Mouse (Mus musculus) forebrain, postnatal 0 days (tissue): ENCODE results near the gene Espl1. TPM values are rescaled to one million over a fixed set of nuclear protein-coding genes. Genes with fewer than 3 reads are reported as not detected.

Experiments
- ATAC-seq: fragments of 200-750 bp; cut with Nextera tagmentation; 2 replicates; pipeline ENCODE4 v1.8.0; 2017; ENCODE audit warnings: mild to moderate bottlenecking, moderate library complexity
- DNase-seq: peaks from one replicate; pipeline ENCODE4 v3.0.0-alpha.2; 2015
- H3K27ac ChIP-seq: fragments of 300-500 bp; sonication (generic); 2 replicates; pipeline ENCODE4 v1.5.1; 2014; ENCODE audit warnings: low read depth, mild to moderate bottlenecking, antibody characterized with exemption, low read length, moderate library complexity, mixed read lengths
- H3K27me3 ChIP-seq: fragments of 300-500 bp; sonication (generic); 2 replicates; pipeline ENCODE4 v1.6.1; 2014; ENCODE audit warnings: mild to moderate bottlenecking, low read length, mixed read lengths; ENCODE audit not compliant: insufficient read depth
- H3K36me3 ChIP-seq: fragments of 300-500 bp; sonication (generic); 2 replicates; pipeline ENCODE4 v1.6.1; 2014; ENCODE audit warnings: mild to moderate bottlenecking, moderate library complexity; ENCODE audit not compliant: insufficient read depth
- H3K4me1 ChIP-seq: fragments of 300-500 bp; sonication (generic); 2 replicates; pipeline ENCODE4 v1.6.1; 2014; ENCODE audit warnings: antibody characterized with exemption; ENCODE audit not compliant: insufficient read depth
- H3K4me2 ChIP-seq: fragments of 300-500 bp; sonication (generic); 2 replicates; pipeline ENCODE4 v1.6.1; 2014; ENCODE audit warnings: low read depth, mild to moderate bottlenecking, moderate library complexity
- H3K4me3 ChIP-seq: fragments of 300-500 bp; sonication (generic); 2 replicates; pipeline ENCODE4 v1.5.1; 2014; ENCODE audit warnings: low read depth, low read length, mixed read lengths
- H3K9ac ChIP-seq: fragments of 300-500 bp; sonication (generic); 2 replicates; pipeline ENCODE4 v1.6.1; 2014; ENCODE audit warnings: mild to moderate bottlenecking
- H3K9me3 ChIP-seq: fragments of 300-500 bp; sonication (generic); 2 replicates; pipeline ENCODE4 v1.6.1; 2016; ENCODE audit warnings: low read length
- CTCF ChIP-seq: sonication (generic); IDR thresholded peaks from 2 replicates; pipeline ENCODE4 v1.5.1; 2016; ENCODE audit warnings: antibody characterized with exemption, control low read depth, low read depth
- WGBS: fragments of 180-500 bp; shearing (Covaris S2); extraction: QIAGEN DNeasy Blood & Tissue Kit; methylation state at CpG from one replicate; pipeline ENCODE4 v1.1.7; 2014; 5-methylcytosine and 5-hydroxymethylcytosine counted together
- polyA plus RNA-seq: library from polyadenylated mRNA; unstranded; fragments of >200 nt; fragmentation: Nextera tagmentation; extraction: Ambion mirVana; gene quantifications from 2 replicates; pipeline ENCODE4 v1.2.1, GENCODE M21; 2015
- total RNA-seq: library from RNA; depleted of rRNA; stranded (reverse); fragments of >200 nt; gene quantifications from 2 replicates; pipeline ENCODE4 v1.2.3, GENCODE M21; 2014

The Espl1 gene
- total and polyA plus RNA-seq, 2 experiments from 2014 or later = 1.5 to 9.6 TPM

- Histone ChIP-seq H3K9ac (no peak overlapping the region), H3K27ac (no peak overlapping the region), H3K4me3 (no peak overlapping the region), H3K4me2 (no peak overlapping the region), H3K4me1 (peaks cover 15% of the 10 kb centered on the region), H3K27me3 (no peaks in the 10 kb centered on the region), H3K9me3 (no peaks in the 10 kb centered on the region), H3K36me3 (peaks cover 51% of the 10 kb centered on the region)
- DNase-seq = no peak
- TF ChIP-seq CTCF = no peak
- 85% methylated on average over 4 of the region's 4 CpGs for WGBS
- ATAC-seq = no peak
Observed at GRCm38 (mm10) chr15:102336946-102337345, 40.9 kb downstream of the Espl1 start.

DNA sequence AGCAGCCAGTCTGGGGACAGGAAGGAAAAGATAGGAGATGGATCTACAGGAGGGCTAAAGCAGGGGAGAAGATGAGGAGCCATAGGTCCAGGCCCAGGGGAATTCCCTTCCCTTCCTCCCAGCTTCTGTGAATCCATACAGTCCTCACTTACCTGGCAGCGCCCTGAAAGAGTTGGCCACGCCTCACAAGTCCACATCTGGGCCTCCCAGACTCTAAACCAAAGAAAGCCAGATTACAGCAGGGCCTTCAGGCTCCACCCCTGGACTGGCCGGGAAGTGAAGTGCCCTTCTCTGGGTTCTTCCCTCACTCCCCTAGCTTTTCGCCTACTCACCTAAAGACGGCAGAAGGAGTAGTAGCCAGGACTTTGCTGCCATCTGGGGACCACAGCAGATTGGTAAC lies 43.5 kb downstream of the Espl1 start:
- WGBS = 70% methylated on average over 5 of the region's 5 CpGs
- TF ChIP-seq CTCF = no peak
- H3K9me3 ChIP-seq = no peaks in the 10 kb centered on the region

DNA sequence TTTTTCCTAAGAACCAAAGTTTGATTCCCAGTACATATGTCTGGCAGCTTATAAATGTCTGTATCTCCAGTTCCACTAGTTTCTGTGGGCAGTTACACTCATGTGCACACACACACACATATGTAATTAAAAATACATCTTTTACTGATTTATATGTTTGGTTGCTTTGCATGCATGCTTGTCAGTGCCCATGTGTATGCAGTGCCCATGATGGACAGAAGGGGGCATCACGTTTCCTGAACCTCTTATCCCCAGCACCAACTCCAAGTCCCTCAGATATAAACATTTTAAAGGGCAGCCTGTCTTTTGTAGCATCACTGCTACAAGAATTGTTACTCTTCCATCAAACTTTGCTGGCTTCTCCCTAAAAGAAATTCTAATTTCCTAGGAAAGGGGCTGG lies 45.5 kb downstream of the Espl1 start:
- H3K27me3 ChIP-seq = no peaks in the 10 kb centered on the region
- whole genome bisulfite sequencing = 16% methylated on average over 1 of the region's 1 CpGs
- H3K36me3 ChIP-seq = peaks cover 45% of the 10 kb centered on the region
- no peaks in the 10 kb centered on the region for H3K4me1 ChIP-seq
- ATAC-seq = no peak
- H3K9me3 ChIP-seq = no peaks in the 10 kb centered on the region
- no peak overlapping the region for H3K4me2 ChIP-seq
- no peak overlapping the region for H3K9ac ChIP-seq
- TF ChIP-seq CTCF = peak; percentile 67
- H3K27ac ChIP-seq = no peak overlapping the region
- no peak overlapping the region for H3K4me3 ChIP-seq
- DNase-seq = peak; percentile 30

More for the DNA sequence above, 43.5 kb downstream of the Espl1 start:
- peaks cover 48% of the 10 kb centered on the region for H3K36me3 ChIP-seq
- H3K4me3 ChIP-seq = no peak overlapping the region
- no peaks in the 10 kb centered on the region for H3K4me1 ChIP-seq
- no peaks in the 10 kb centered on the region for H3K27me3 ChIP-seq
- ATAC-seq (no peak), DNase-seq (no peak)
- no peak overlapping the region for H3K27ac ChIP-seq
- no peak overlapping the region for H3K9ac ChIP-seq
- H3K4me2 ChIP-seq = no peak overlapping the region

DNA sequence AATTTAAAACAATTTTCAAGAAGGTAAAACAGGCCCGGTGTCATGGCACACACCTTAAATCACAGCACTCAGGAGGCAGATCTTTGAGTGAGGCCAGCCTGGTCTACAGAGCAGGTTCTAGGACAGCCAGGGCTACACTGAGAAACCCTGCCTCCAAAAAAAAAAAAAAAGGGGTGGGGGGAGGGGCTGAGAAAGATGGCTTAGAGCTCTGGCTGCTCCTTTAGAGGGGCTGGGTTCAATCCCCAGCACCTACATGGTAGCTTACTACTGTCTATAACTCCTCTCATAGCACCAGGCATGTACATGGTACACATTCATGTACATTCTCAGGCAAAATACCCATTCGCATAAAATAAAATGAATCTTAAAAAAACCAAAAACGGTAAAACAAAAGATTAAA lies 48.4 kb downstream of the Espl1 start:
- Histone ChIP-seq H3K27me3 (no peaks in the 10 kb centered on the region), H3K4me2 (no peak overlapping the region), H3K27ac (no peak overlapping the region), H3K4me1 (no peaks in the 10 kb centered on the region), H3K9me3 (no peaks in the 10 kb centered on the region), H3K4me3 (no peak overlapping the region), H3K9ac (no peak overlapping the region), H3K36me3 (peaks cover 17% of the 10 kb centered on the region)
- DNase-seq = no peak
- no peak for TF ChIP-seq CTCF
- no peak for ATAC-seq
- 94% methylated on average over 3 of the region's 3 CpGs for WGBS

DNA sequence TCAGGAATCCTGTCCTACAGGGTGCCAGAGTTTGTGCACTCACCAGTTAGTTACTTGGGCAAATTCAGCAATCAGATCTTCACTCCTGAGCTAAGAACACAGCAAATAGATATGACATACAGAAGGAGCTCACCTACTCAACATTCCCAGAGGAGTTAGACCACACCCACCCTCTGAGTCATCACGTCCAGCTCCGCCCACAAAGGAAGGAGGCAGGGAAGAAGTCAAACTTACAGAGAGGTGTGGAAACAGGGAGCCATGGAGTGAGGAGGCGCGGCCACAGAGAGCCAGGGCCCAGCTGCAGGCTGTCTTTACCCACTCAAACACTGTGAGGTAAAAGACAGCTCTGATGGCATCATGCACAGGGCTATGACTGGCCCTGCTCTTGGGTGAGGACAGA lies 50.4 kb downstream of the Espl1 start:
- no peak overlapping the region for H3K4me2 ChIP-seq
- no peak for TF ChIP-seq CTCF
- no peaks in the 10 kb centered on the region for H3K9me3 ChIP-seq
- H3K36me3 ChIP-seq = 0 out of 2 replicates have a peak, but pooled peaks cover 14% of the 10 kb centered on the region
- WGBS = 92% methylated on average over 4 of the region's 4 CpGs
- no peak overlapping the region for H3K27ac ChIP-seq
- no peak overlapping the region for H3K4me3 ChIP-seq
- H3K9ac ChIP-seq = no peak overlapping the region
- peaks cover 4% of the 10 kb centered on the region; the same call in 1 of the 2 replicates for H3K4me1 ChIP-seq
- no peaks in the 10 kb centered on the region for H3K27me3 ChIP-seq
- DNase-seq = no peak
- no peak for ATAC-seq

GRCm38 (mm10) chr15:102350138-102350941 lies 54.3 kb downstream of the Espl1 start, which contains the start of gene Aaas:
Aaas (minus strand) TSS chr15:102350771.
- WGBS = 1% methylated on average over 56 of the region's 56 CpGs
- Histone ChIP-seq H3K4me1 (peaks cover 4% of the 10 kb centered on the region; the same call in 1 of the 2 replicates), H3K9ac (peak within 1 kb of the TSS; percentile 69), H3K36me3 (0 out of 2 replicates have a peak, but pooled peaks cover 4% of the 10 kb centered on the region), H3K4me2 (peak within 1 kb of the TSS; percentile 87), H3K9me3 (no peaks in the 10 kb centered on the region), H3K4me3 (peak within 1 kb of the TSS; percentile 71), H3K27me3 (no peaks in the 10 kb centered on the region), H3K27ac (peak within 1 kb of the TSS; percentile 63)
- TF ChIP-seq CTCF = peak; percentile 91
- DNase-seq (peak; percentile 97), ATAC-seq (peak; percentile 96)

- Histone ChIP-seq H3K27ac (no peak overlapping the region), H3K9me3 (no peaks in the 10 kb centered on the region), H3K36me3 (no peaks in the 10 kb centered on the region), H3K27me3 (peaks cover 3% of the 10 kb centered on the region; the same call in 1 of the 2 replicates), H3K4me3 (peak overlapping the region; percentile 71), H3K4me1 (peaks cover 4% of the 10 kb centered on the region; the same call in 1 of the 2 replicates), H3K9ac (peak overlapping the region; percentile 35), H3K4me2 (peak overlapping the region; percentile 87)
- TF ChIP-seq CTCF = no peak
- WGBS = 11% methylated on average over 11 of the region's 11 CpGs
- ATAC-seq (peak; percentile 20), DNase-seq (no peak)
Observed at GRCm38 (mm10) chr15:102350942-102351291, 54.9 kb downstream of the Espl1 start.
